Mouse (Mus musculus): Measurements from ENCODE around the gene Elmo3.

Elmo3 gene

DNA sequence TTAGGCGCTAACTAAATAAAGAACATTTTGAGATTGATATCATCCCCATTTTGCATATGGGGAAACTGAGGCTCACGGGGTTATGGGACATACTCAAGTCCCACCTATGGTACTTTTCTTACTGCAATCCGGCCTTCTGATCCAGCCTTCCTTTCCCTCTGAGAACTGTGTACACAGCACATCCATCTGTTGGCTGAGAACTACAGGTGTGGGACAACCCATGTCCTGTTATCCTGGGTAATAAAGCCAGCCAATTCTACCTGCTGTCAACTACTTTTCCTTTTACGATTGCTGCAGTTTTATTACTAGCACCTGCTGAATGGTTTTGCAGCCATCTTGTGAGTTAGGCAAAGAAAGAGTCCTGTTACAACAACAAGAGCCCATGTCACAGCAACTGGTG lies 49.1 kb downstream of the Elmo3 start:
- no peak for DNase-seq (ENCODE audit: low spot score)

DNA sequence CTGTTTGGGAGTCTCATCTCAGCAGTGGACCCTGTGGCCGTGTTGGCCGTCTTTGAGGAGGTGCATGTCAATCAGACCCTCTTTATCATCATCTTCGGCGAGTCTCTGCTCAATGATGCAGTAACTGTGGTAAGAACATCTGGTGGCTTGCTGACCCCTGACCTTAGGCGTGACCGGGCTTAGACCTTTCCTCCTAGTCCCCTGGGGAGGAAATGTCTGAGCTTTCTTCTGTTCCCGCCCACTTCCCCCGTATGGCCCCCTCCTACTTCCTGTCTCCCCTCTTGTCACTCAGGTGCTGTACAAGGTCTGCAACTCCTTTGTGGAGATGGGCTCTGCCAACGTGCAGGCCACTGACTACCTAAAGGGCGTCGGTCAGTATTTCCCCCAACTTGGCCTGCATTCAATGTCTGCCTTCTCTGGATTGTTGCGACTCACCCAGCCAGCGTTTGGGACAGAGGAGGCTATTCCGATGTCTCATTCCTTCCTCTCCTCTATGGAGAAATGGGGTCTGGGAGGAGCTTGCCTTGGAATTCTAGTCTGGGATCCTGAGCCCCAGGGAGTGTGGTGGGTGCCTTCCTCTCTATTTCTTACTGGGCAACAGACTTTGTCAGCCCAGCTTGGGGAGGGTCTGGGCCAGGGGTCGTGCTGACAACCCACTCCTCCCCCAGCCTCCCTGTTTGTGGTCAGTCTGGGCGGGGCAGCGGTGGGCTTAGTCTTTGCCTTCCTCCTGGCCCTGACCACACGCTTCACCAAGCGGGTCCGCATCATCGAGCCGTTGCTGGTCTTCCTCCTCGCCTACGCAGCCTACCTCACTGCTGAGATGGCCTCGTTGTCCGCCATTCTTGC lies 50.0 kb downstream of the Elmo3 start:
- no peak for DNase-seq (ENCODE audit: low spot score)

DNA sequence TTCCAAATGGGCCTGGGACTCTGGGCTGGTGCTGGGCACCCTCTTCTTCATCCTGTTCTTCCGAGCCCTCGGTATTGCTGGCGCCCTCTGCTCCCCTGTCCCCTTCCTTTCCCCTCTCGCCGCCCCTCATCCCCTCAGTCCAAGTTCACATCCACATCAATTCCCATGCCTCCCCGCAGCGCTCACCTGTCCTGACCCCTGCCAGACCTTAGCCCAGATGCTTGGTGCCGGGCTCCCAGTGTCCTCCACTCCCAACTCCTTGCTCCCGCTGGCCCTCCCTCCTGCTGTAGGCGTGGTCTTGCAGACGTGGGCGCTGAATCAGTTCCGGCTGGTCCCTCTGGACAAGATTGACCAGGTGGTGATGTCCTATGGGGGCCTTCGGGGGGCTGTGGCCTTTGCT lies 51.3 kb downstream of the Elmo3 start:
- DNase-seq (ENCODE audit: low spot score) = no peak

DNA sequence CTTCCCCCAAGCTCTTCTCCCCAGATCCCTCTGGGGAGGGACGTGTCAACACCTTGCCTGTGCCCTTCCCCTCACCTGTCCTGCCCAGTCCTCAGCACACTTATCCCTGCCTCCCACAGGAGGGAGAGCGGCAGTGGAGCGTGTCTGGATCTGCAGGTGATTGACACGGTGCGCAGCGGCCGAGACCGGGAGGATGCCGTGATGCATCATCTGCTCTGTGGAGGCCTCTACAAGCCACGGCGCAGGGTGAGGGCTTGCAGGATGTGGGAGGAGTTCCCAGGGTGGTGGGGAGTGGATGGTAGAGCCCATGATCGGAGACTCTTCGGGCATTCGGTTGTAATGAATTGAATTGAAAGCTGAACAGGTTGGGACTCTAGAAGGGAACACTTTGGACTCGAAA lies 53.8 kb downstream of the Elmo3 start:
- DNase-seq (ENCODE audit: low spot score) = no peak

DNA sequence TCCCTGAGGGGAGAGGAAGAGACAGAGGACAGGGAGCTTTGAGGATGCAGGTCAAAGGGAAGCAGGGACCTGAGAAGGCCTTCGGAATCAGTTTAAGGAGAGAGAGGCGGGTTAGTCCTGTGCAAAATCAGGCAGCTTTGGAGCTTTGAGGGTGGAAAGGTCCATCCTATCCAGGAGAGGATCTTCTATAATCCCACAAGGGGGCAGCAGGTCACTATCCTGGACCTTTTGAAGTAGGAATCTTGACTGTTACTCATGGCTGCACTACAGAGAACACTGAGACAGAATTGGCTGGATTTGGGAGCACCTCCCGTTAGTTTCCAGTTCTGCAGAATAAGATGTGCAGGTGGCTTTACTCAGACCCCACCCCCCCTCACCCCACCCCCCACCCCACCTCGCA lies 54.2 kb downstream of the Elmo3 start:
- no peak for DNase-seq (ENCODE audit: low spot score)

All from ovary, postnatal 36 days (tissue).